Mouse (Mus musculus) olfactory bulb, adult 2 months (tissue): Measurements from ENCODE around the gene Ddx24. TPM values are rescaled to one million over a fixed set of nuclear protein-coding genes. Genes with fewer than 3 reads are reported as not detected.

Experiments used
- H3K27ac ChIP-seq: fragments of 200-500 bp; 2 replicates; pipeline ENCODE4 v1.5.1; 2012; ENCODE audit warnings: low read depth, low read length; ENCODE audit not compliant: insufficient read depth
- H3K4me1 ChIP-seq: fragments of 200-500 bp; 2 replicates; pipeline ENCODE4 v1.6.1; 2012; ENCODE audit warnings: low read length; ENCODE audit not compliant: control insufficient read depth, insufficient read depth
- H3K4me3 ChIP-seq: fragments of 200-500 bp; 2 replicates; pipeline ENCODE4 v1.5.1; 2012; ENCODE audit warnings: mild to moderate bottlenecking, low read depth, low read length, moderate library complexity; ENCODE audit not compliant: insufficient read depth
- CTCF ChIP-seq: fragments of 200-500 bp; IDR thresholded peaks from 2 replicates; pipeline ENCODE4 v1.5.1; 2012; ENCODE audit warnings: low read depth, mild to moderate bottlenecking, low read length, moderate library complexity; ENCODE audit not compliant: insufficient read depth
- POLR2A ChIP-seq: fragments of 200-500 bp; IDR thresholded peaks from 2 replicates; pipeline ENCODE4 v1.6.1; 2012; ENCODE audit warnings: mild to moderate bottlenecking, low read depth, low read length, moderate library complexity; ENCODE audit not compliant: insufficient read depth
- WGBS: fragments of 180-500 bp; shearing (Covaris S2); methylation state at CpG from one replicate; pipeline ENCODE4 v1.1.7; 2018; 5-methylcytosine and 5-hydroxymethylcytosine counted together
- polyA plus RNA-seq: library from polyadenylated mRNA; stranded (reverse); fragments of >200 nt; gene quantifications from 2 replicates; pipeline ENCODE4 v1.2.4, GENCODE M21; 2012; ENCODE audit warnings: low replicate concordance; ENCODE audit not compliant: missing spikeins, insufficient read depth, insufficient read length

The Ddx24 gene
- polyA plus RNA-seq, 1 experiment: not detected

GRCm38 (mm10) chr12:103373530-103374236 is 51.9 kb downstream of the Ddx24 start:
- peaks cover 16% of the 10 kb centered on the region for H3K4me1 ChIP-seq
- H3K4me3 ChIP-seq: no peak overlapping the region
- TF ChIP-seq CTCF (no peak), POLR2A (no peak)
- H3K27ac ChIP-seq: no peak overlapping the region
- 85% methylated on average over 8 of the region's 8 CpGs for WGBS

DNA sequence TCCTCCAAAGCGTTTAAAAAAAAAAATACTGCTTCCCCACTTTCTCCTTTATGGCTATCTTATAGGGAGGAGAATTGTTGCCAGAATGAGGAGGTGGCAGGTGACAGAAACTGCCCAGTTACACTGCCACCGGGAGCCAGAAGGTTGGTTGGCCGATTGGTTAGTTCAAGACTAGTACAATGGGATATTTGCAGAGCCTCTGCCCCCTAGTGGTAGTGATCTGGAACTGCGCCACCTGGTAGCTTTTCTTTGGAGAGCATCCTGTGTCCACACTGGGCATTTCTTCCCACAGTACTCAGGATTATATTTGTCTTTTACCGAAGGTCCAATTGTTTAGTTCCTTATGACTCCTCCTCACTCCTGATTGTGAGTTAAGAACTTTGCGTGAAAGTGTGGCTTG is 53.9 kb downstream of the Ddx24 start:
- no peak for TF ChIP-seq POLR2A
- TF ChIP-seq CTCF: peak; percentile 23; the same call in 1 of the 2 replicates
- 30% methylated on average over 6 of the region's 6 CpGs for WGBS
- H3K4me3 ChIP-seq: no peak overlapping the region
- no peak overlapping the region for H3K27ac ChIP-seq
- peaks cover 16% of the 10 kb centered on the region for H3K4me1 ChIP-seq

DNA sequence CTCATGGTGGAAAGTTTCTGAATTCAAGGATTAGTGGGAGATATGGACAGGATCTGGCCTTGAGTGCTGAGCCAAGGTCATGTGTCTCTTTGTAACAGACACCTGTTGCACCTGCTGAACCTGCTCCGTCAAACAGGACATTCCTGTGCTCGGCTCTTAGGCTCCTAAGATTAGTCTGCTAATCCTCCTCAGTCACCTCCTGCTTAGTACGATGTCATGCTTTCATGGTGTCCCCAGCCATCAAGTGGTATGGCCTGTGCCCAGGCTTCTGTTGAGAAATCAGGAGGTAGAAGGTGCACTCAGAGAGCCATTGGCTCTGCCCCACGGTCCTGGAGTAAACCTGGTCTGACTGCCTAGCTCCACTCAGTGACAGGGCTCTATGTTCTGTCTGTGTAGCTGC is 54.8 kb downstream of the Ddx24 start:
- no peak overlapping the region for H3K4me3 ChIP-seq
- WGBS: 82% methylated on average over 4 of the region's 4 CpGs
- TF ChIP-seq CTCF (no peak), POLR2A (no peak)
- H3K27ac ChIP-seq: no peak overlapping the region
- H3K4me1 ChIP-seq: peaks cover 7% of the 10 kb centered on the region

DNA sequence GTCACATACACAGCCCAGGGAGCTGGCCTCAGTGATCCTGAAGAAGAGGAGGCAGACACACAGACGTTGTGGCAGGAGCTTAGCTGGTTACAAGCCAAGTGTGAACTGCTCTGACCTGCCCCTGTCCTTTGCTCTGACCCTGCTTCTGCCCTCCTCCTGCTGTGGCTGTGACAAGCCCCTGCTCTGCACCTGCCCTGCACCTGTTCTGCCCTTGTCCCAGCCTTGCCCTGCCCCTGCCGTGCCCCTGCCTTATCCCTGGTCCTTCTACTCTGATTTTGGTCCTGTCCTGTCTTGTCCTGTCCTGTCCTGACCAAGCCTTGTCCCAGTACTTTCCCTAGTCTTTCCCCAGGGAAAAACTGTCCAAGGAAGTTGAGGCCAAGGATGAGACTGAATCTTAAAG is 56.9 kb downstream of the Ddx24 start:
- no peak overlapping the region for H3K4me3 ChIP-seq
- TF ChIP-seq CTCF: no peak
- TF ChIP-seq POLR2A: no peak
- no peak overlapping the region for H3K27ac ChIP-seq
- WGBS: 84% methylated on average over 2 of the region's 2 CpGs
- H3K4me1 ChIP-seq: peaks cover 6% of the 10 kb centered on the region

DNA sequence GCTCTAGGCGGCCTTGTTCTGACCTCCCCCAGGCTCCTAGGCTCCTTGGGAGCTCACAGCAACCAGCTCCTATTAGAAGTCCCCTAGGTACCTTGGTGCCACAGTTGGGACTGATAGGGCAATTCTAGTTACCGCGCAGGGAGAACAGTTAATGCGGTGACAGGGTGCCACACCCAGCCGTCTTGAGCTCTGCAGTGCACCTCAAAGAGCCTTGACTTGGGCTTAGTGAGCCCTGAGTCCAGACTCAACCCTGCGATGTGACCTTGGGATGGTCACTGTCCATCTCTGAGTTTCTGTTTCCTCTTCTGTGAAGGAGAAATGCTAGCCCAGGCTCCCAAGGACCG is 57.3 kb downstream of the Ddx24 start:
- Histone ChIP-seq H3K4me1 (peaks cover 6% of the 10 kb centered on the region), H3K27ac (no peak overlapping the region), H3K4me3 (no peak overlapping the region)
- no peak for TF ChIP-seq CTCF
- no peak for TF ChIP-seq POLR2A
- 80% methylated on average over 7 of the region's 7 CpGs for WGBS

GRCm38 (mm10) chr12:103367620-103368325 is 57.9 kb downstream of the Ddx24 start:
- TF ChIP-seq POLR2A: no peak
- peak; percentile 60 for TF ChIP-seq CTCF
- H3K27ac ChIP-seq: no peak overlapping the region
- H3K4me1 ChIP-seq: peaks cover 6% of the 10 kb centered on the region
- no peak overlapping the region for H3K4me3 ChIP-seq
- 24% methylated on average over 18 of the region's 18 CpGs for WGBS

DNA sequence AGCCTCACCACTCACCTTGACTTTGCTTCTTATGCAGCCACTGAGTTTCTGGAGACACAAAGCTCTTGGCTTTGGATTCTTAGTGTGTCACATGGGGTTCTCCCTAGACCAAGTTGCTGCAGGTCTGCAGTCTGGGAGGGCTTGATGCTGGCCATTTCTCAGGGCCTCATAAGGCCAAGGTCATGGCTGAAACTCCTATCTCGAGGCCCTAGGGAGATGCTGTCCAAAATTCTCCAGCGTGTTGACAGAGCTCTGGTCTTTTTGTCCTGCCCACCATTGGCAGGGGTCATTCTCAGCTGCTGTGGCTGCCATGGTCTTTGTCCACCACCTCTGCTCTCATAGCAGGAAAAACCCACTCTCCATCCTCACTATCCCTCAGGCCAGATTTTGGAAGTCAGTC is 58.5 kb downstream of the Ddx24 start:
- TF ChIP-seq CTCF (no peak), POLR2A (no peak)
- 87% methylated on average over 2 of the region's 2 CpGs for WGBS

DNA sequence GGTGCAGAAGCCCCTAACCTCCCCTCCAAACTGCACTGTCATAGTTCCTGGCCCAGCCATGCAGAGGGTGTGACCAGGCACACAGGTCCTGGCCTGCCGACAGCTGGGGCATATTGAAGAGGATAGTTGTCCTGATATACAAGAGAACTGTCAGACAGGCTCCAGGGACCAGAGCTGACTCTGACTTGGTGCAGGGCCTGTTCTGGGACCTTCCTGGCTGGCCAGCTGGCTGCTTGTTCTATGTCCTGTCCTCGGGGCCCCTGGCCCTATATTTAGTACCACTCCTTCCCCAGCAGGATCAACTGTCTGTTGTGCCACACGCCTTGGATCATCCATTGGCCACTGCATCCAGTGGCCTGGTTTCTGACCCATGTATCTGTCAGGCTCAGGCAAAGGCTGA is 63.3 kb downstream of the Ddx24 start:
- TF ChIP-seq POLR2A (no peak), CTCF (no peak)
- 91% methylated on average over 3 of the region's 3 CpGs for WGBS
- Histone ChIP-seq H3K4me1 (peaks cover 18% of the 10 kb centered on the region), H3K4me3 (no peak overlapping the region), H3K27ac (no peak overlapping the region)

More for the DNA sequence above, 58.5 kb downstream of the Ddx24 start:
- Histone ChIP-seq H3K4me1 (peaks cover 6% of the 10 kb centered on the region), H3K4me3 (no peak overlapping the region), H3K27ac (no peak overlapping the region)

DNA sequence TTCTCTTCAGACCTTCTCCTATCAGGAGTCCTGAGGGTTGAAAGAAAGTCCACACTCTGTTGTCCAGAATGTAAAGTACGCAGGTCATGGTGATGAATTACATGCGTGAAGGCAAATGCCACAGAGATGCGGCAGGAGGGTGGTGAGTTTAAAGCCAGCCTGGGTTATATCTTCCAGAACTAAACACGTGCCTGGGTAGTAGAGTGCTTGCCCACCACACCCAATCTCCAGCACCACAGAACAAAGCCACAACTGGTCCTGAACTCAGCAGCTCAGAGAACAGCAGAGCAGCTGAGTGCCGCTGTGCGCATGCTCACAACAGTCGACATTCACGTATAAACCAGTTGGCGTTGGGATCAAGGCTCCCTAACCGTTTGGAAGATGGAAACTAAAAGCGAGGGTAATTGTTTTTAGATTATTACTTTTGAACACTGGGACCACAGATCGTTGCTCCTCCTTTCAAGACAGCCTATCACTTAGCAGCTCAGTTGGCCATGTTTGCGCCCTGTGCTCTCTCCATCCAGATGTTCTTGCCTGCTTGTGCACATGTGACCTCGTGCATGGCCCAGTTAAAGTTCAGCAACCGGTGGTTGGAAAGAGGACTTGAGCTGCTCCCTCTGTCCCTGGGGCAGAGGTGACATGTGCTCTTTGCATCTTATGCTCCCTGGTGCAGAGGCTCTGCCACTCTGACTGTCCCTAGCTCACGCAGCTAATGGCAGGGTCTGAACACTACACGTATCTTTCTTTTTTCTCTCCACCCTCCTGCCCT is 63.9 kb downstream of the Ddx24 start:
- peaks cover 18% of the 10 kb centered on the region for H3K4me1 ChIP-seq
- TF ChIP-seq CTCF: no peak
- no peak overlapping the region for H3K4me3 ChIP-seq
- 87% methylated on average over 17 of the region's 17 CpGs for WGBS
- no peak overlapping the region for H3K27ac ChIP-seq
